Mouse (Mus musculus): Measurements from ENCODE around the gene Rsrc1. TPM values are rescaled to one million over a fixed set of nuclear protein-coding genes. Genes with fewer than 3 reads are reported as not detected.

Rsrc1 gene
- polyA plus RNA-seq, 1 experiment from 2014 or later: 32.1 TPM

DNA sequence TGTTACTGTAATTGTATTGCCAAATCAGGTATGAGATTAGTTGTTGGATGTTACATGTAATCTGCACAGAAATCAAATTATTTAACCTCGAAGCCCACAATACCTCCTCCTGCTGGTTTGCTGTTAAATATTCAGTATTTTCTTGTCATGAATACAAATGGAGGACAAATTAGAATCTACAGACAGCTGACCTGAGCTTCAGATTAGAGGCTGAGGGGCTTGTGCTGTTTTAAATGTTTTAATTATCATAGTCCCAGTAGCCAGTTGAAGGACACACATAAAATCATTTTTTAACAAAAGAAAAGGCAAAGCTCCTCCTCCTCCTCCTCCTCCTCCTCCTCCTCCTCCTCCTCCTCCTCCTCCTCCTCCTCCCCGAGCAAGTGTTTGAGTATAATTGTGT is 327.5 kb downstream of the Rsrc1 start:
- no peak overlapping the region for H3K4me2 ChIP-seq
- H3K9me3 ChIP-seq (replicated peaks): no peaks in the 10 kb centered on the region
- no peak overlapping the region for H3K4me3 ChIP-seq (replicated peaks)
- WGBS: 78% methylated on average over 2 of the region's 2 CpGs
- no peaks in the 10 kb centered on the region for H3K36me3 ChIP-seq
- no peaks in the 10 kb centered on the region for H3K27me3 ChIP-seq
- no peak overlapping the region for H3K27ac ChIP-seq
- no peak overlapping the region for H3K9ac ChIP-seq
- ATAC-seq (replicated peaks; ENCODE audit: low FRiP score): no peak
- 0 out of 2 replicates have a peak, but pooled peaks cover 5% of the 10 kb centered on the region for H3K4me1 ChIP-seq

DNA sequence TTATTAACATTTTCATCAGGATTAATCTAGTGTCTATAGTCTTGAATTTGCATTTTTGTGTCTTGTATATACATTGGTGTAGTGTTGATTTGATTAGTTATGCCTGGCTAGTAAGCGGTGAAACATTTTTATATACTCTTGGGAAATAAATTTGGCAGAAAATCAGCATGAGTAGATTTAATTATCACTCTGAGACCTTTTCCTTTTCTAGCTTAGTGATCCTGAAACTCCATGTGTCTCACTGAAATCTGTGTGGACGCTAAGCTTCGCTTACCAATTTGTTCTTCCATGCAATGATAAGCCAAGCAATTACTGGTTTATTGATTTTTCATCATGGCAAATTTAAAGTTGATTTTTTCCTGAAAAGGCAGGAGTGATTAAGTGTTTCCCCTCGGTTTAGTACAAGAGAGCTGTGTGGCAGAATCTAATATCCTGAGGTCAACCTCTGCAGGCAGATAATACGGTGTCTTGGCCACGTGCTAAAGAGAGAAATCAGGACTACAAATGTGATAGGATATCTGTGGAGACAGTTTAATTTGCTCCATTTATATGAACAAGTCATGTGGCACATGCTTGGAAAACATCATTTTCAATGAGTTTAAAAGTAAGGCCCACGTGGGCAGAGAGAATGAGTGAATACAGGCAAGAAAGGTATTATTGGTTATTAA is 328.6 kb downstream of the Rsrc1 start:
- Histone ChIP-seq H3K4me1 (0 out of 2 replicates have a peak, but pooled peaks cover 5% of the 10 kb centered on the region), H3K9ac (no peak overlapping the region), H3K36me3 (no peaks in the 10 kb centered on the region), H3K27ac (no peak overlapping the region), H3K27me3 (no peaks in the 10 kb centered on the region), H3K4me3 (replicated peaks) (no peak overlapping the region), H3K4me2 (no peak overlapping the region), H3K9me3 (replicated peaks) (no peaks in the 10 kb centered on the region)
- WGBS: 52% methylated on average over 7 of the region's 7 CpGs
- ATAC-seq (replicated peaks; ENCODE audit: low FRiP score): no peak

DNA sequence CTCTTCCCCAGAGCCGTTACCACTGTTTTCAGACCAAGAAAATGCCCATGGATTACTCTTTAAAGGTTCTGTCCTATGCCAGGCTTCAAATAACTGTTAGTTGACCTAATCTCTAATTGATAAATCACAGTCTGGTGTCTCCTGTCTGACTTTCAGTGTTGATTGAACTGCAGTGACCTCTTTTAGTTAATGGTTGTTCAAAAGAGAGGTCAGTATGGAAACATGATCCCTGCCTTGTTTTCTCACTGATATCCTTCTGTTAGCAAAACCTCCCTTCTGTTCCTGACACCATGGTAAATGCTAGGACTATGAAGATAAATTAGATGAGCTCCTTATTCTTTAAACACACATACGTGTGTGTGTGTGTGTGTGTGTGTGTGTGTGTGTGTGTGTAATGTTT is 330.2 kb downstream of the Rsrc1 start:
- ATAC-seq (replicated peaks; ENCODE audit: low FRiP score): 0 out of 2 replicates have a peak, but pooled peaks have one; percentile 40
- WGBS: 25% methylated on average over 2 of the region's 2 CpGs
- H3K27me3 ChIP-seq: no peaks in the 10 kb centered on the region
- H3K36me3 ChIP-seq: no peaks in the 10 kb centered on the region
- 0 out of 2 replicates have a peak, but pooled peaks cover 5% of the 10 kb centered on the region for H3K4me1 ChIP-seq
- H3K9ac ChIP-seq: no peak overlapping the region
- no peaks in the 10 kb centered on the region for H3K9me3 ChIP-seq (replicated peaks)
- no peak overlapping the region for H3K4me3 ChIP-seq (replicated peaks)
- H3K27ac ChIP-seq: no peak overlapping the region
- no peak overlapping the region for H3K4me2 ChIP-seq

DNA sequence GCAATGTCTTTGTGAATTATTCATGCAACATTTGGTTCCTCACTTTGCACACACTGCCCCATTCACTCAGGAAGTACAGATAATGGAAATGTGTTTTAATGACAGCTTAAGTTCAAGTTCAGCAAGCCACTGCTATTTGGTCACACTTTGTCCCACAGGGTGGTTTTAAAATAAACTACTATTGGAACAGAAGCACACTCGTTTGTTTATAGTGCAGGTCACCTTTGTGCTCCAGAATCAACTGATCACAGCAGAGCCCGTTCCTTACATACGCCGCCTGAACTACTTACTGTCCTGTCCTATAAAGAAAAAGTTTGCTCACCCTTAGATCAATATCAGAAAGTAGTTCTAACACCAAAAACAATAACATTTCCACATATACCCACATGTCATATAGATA is 341.2 kb downstream of the Rsrc1 start:
- Histone ChIP-seq H3K4me3 (replicated peaks) (no peak overlapping the region), H3K27ac (no peak overlapping the region), H3K4me2 (no peak overlapping the region), H3K36me3 (no peaks in the 10 kb centered on the region), H3K4me1 (no peaks in the 10 kb centered on the region), H3K9ac (no peak overlapping the region), H3K27me3 (no peaks in the 10 kb centered on the region), H3K9me3 (replicated peaks) (no peaks in the 10 kb centered on the region)
- WGBS: 70% methylated on average over 4 of the region's 4 CpGs
- ATAC-seq (replicated peaks; ENCODE audit: low FRiP score): no peak

DNA sequence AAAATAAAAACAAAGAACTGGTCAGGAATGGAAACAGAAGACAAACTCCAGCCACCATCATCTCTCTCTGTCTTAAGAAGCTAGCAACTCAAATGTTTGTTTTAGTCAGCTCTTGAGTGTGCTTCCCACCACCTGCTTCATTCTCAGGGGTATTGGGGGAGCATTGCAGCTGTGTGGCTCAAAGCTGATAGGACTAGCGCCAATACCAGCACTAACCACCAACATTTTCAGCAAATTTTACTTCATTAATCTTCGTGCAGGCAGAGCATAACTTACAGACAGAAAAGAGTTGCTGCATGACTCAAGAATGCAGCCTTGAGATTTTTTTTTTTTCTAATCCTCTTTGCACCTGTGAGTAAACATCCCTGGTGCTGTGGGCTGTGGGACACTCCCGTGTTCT is 358.4 kb downstream of the Rsrc1 start:
- no peak overlapping the region for H3K4me3 ChIP-seq (replicated peaks)
- no peak for ATAC-seq (replicated peaks; ENCODE audit: low FRiP score)
- H3K27ac ChIP-seq: no peak overlapping the region
- H3K9ac ChIP-seq: no peak overlapping the region
- H3K27me3 ChIP-seq: no peaks in the 10 kb centered on the region
- no peaks in the 10 kb centered on the region for H3K36me3 ChIP-seq
- H3K4me1 ChIP-seq: no peaks in the 10 kb centered on the region
- H3K4me2 ChIP-seq: no peak overlapping the region
- no peaks in the 10 kb centered on the region for H3K9me3 ChIP-seq (replicated peaks)
- WGBS: 68% methylated on average over 3 of the region's 3 CpGs

DNA sequence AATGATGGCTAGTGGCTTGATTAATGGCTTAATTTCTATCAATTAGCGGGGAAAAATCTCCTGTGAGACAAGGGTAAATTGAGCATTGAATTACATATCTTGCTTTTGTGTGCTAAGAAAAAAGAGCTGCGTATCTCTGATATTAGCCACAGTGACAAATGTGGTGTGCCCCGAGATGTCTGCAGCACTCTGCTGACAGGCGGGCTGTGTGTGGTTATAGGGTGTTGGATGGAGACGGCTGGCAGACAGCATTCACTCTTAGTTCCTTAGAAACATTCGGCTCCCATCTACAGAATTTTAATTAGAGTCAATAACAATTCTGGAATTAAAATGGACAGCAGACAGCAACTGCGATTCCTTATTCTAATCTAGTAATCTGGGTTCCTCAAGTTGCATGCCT is 359.7 kb downstream of the Rsrc1 start:
- no peak overlapping the region for H3K27ac ChIP-seq
- H3K4me1 ChIP-seq: no peaks in the 10 kb centered on the region
- no peak overlapping the region for H3K9ac ChIP-seq
- H3K36me3 ChIP-seq: no peaks in the 10 kb centered on the region
- no peak for ATAC-seq (replicated peaks; ENCODE audit: low FRiP score)
- H3K9me3 ChIP-seq (replicated peaks): no peaks in the 10 kb centered on the region
- WGBS: 83% methylated on average over 7 of the region's 7 CpGs
- no peaks in the 10 kb centered on the region for H3K27me3 ChIP-seq
- no peak overlapping the region for H3K4me3 ChIP-seq (replicated peaks)
- no peak overlapping the region for H3K4me2 ChIP-seq

DNA sequence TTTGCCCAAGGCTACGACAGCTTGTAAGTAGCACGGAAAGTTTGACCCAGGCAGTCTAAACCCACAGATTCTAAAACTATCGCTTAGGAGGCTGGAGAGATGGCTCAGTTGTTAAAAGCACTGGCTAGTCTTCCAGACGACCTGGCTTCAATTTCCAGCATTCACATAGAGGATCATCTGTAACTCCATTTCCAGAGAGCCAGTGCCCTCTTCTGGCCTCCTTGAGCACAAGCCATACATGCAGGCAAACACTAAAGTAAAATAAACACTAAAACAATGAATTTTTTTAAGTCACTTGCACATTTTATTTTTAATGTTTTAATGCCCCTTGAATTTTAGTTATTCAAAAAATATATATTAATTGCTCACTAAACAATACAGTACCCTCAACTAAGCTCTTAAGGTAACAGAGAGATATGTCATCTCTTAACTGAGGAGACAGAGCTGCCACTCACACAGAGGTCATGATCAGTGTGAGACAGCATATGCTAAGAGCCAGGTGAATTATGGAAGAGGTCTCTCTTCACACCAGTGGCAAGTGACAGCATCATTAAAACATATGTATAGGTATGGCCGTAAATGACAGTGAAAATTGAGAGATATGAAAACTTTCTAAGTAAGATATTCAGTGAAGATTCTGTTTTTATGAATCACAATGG is 361.9 kb downstream of the Rsrc1 start:
- no peak overlapping the region for H3K4me3 ChIP-seq (replicated peaks)
- no peak for ATAC-seq (replicated peaks; ENCODE audit: low FRiP score)
- H3K4me2 ChIP-seq: no peak overlapping the region
- H3K9me3 ChIP-seq (replicated peaks): no peaks in the 10 kb centered on the region
- no peak overlapping the region for H3K9ac ChIP-seq
- 59% methylated on average over 5 of the region's 5 CpGs for WGBS
- H3K27me3 ChIP-seq: no peaks in the 10 kb centered on the region
- H3K4me1 ChIP-seq: no peaks in the 10 kb centered on the region
- no peaks in the 10 kb centered on the region for H3K36me3 ChIP-seq
- H3K27ac ChIP-seq: no peak overlapping the region

DNA sequence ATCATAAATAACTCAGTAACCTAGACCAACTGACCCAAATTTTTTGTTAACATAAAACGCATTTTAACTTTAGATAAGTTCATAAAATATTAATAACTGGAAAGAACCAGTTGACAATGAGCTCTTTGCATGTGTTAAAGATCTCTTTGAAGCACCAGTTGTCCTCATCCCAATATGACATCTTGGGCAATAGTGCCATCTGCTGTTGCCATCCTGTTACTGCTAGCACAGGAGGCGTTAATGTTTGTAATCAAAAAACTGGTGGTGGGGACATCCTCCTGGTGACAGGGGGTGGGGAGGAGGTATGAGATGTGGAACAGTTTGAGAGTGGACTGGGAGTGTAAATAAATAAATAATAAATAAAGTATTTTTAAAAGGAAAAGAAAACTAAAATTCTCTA is 363.4 kb downstream of the Rsrc1 start:
- Histone ChIP-seq H3K27ac (no peak overlapping the region), H3K9me3 (replicated peaks) (no peaks in the 10 kb centered on the region), H3K9ac (no peak overlapping the region), H3K27me3 (no peaks in the 10 kb centered on the region), H3K4me3 (replicated peaks) (no peak overlapping the region), H3K4me2 (no peak overlapping the region), H3K4me1 (no peaks in the 10 kb centered on the region), H3K36me3 (no peaks in the 10 kb centered on the region)
- 4% methylated on average over 2 of the region's 2 CpGs for WGBS
- no peak; the same call in 1 of the 2 replicates for ATAC-seq (replicated peaks; ENCODE audit: low FRiP score)

DNA sequence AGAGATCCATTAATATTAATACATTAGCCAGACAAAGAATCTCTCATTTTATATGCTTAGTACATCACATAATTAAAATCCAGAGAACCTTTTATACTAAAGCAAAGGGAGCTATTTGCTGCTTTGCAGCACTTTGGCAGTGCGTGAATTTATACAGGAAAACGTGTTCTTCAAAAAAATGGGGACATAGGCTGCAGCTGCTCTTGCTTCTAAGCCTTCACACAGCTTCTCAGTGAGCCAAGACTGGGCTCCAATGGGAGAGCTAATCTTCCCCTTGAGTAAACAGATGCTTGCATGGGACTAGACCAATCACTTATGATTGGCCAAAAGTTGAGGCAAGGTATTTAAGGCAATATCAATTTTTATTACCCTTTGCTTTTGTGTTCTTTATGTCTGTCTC is 365.5 kb downstream of the Rsrc1 start:
- ATAC-seq (replicated peaks; ENCODE audit: low FRiP score): no peak
- Histone ChIP-seq H3K36me3 (no peaks in the 10 kb centered on the region), H3K4me1 (no peaks in the 10 kb centered on the region), H3K9ac (no peak overlapping the region), H3K27ac (no peak overlapping the region), H3K4me2 (no peak overlapping the region), H3K9me3 (replicated peaks) (no peaks in the 10 kb centered on the region), H3K4me3 (replicated peaks) (no peak overlapping the region), H3K27me3 (no peaks in the 10 kb centered on the region)
- WGBS: 72% methylated on average over 2 of the region's 2 CpGs

DNA sequence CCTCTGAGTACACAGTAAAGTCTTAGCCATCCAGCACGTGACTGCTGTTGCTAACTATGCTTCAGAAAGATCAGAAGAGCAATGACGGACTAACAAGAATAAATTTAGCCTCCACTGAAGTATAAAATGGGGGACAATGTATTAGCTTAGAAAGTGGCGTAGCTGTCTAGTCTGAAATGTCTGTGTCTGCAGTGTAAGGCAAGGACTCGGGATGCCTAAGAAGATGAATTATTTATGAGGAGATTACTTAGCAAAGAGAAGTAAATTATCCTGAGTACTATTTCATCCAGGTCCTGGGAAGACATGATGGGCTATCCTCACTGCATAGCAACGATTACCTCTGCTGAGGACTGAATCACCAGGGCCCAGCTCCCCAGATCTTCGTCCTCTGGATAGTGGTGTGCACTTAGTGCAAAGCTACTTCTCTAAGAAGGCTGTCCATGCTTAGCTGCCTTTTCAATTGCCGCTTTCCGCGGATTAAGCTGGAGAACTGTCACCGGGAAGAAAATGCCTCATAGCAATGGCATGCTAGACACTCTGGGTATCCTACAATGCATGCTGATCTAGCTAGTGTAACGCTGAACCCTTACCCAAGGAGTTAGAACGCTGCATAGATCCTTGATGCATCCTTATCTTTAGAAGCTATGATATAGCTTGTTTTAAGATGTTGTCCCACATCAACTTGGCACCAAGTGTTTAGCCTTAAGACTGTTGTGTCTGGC is 370.4 kb downstream of the Rsrc1 start:
- H3K36me3 ChIP-seq: no peaks in the 10 kb centered on the region
- no peaks in the 10 kb centered on the region for H3K9me3 ChIP-seq (replicated peaks)
- H3K4me3 ChIP-seq (replicated peaks): no peak overlapping the region
- 82% methylated on average over 12 of the region's 12 CpGs for WGBS
- no peak overlapping the region for H3K4me2 ChIP-seq
- ATAC-seq (replicated peaks; ENCODE audit: low FRiP score): no peak
- H3K27ac ChIP-seq: no peak overlapping the region
- no peak overlapping the region for H3K9ac ChIP-seq
- H3K4me1 ChIP-seq: no peaks in the 10 kb centered on the region
- H3K27me3 ChIP-seq: no peaks in the 10 kb centered on the region

DNA sequence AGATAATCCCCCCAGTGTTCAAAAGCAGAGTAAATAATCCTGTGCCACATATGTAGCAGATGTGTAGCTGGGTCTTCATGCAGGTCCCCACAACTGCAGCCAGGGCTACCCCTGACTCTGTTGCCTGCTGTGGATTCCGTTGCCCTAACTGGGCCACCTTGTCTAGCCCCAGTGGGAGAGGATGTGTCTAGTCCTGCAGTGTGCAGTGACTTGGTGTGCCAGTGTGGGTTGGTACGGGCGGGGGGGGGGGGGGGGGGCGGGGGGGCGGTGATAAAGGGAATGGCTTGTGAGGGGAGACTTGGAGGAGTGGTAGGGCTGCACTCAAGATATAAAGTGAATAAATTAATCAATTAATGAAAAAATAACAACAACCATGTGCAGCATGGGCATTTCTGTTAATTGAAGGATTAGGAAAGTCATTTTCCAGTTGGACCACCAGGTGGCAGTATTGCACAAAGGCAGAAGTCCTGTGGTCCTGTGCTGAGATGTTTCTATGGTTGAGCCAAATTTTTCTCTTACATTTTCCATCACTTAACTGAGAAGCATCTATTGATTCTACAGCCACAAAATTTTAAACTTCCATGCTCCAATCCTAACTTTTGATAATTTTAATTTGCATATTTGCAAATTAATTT is 371.1 kb downstream of the Rsrc1 start:
- Histone ChIP-seq H3K9me3 (replicated peaks) (no peaks in the 10 kb centered on the region), H3K27me3 (no peaks in the 10 kb centered on the region), H3K9ac (no peak overlapping the region), H3K4me3 (replicated peaks) (no peak overlapping the region), H3K4me2 (no peak overlapping the region), H3K4me1 (no peaks in the 10 kb centered on the region), H3K36me3 (peaks cover 1% of the 10 kb centered on the region; the same call in 1 of the 2 replicates), H3K27ac (no peak overlapping the region)
- ATAC-seq (replicated peaks; ENCODE audit: low FRiP score): peak; percentile 54
- 28% methylated on average over 4 of the region's 5 CpGs for WGBS

DNA sequence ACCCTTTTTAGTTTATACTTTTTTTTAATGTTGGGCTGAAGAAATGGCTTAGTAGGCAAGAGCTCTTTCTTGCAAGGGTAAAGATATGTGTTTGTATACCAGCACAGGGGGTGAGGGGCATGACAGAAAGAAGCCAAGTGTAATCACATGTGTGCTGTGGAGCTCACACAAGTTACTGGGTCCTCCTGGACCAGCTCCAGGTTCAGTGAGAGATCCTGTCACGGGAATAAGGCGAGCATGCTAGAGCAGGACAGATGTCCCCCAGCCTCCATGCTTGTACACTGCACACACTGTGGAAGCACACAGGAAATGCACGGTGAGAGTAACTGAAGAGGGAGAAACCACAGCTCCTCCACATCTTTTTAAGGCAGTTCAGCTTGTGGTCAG is 371.6 kb downstream of the Rsrc1 start:
- Histone ChIP-seq H3K4me1 (no peaks in the 10 kb centered on the region), H3K4me3 (replicated peaks) (no peak overlapping the region), H3K9me3 (replicated peaks) (no peaks in the 10 kb centered on the region), H3K9ac (no peak overlapping the region), H3K4me2 (no peak overlapping the region), H3K27me3 (no peaks in the 10 kb centered on the region), H3K36me3 (peaks cover 6% of the 10 kb centered on the region), H3K27ac (no peak overlapping the region)
- 96% methylated on average over 3 of the region's 3 CpGs for WGBS
- ATAC-seq (replicated peaks; ENCODE audit: low FRiP score): no peak
